Mouse (Mus musculus): ENCODE measurements around the gene Tnfrsf13c. TPM values are rescaled to one million over a fixed set of nuclear protein-coding genes. Genes with fewer than 3 reads are reported as not detected.

The Tnfrsf13c gene
- polyA plus RNA-seq, 1 experiment = 1.9 TPM

DNA sequence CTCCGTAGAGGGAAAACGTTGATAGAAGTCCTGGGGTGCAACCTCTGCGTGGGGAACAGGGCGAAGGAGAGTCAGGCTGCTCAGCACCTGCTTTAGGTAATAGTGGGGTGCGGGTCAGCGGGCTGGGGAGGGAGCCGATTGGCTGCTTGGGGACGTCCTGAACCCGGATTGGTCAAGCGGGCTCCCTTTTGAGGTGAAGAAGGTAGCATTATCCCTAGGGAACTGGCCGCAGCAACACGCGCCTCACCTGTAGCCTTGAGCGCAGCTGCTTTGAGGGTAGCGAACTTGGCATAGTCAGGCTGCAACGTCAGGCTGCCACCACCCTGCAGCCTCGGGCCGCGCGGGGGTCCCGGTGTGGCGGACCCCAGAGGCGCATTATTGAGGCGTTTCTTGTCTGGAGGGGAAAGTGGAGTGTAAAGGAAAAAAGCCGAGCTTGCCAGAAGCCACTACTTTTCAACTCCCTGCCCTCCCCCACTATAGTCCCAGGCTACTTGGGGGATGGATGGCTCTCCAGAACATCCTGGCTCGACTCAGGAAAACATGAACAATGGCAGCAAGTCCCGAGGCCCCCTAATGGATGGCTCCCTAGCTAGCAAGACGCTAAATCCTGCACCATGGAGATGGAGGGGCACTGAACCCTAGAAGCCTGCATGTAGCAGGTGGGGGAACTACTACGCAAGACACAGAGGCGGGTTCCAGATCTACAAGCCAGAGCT is 16.5 kb downstream of the Tnfrsf13c start:
- peaks cover 1% of the 10 kb centered on the region; the same call in 1 of the 2 replicates for H3K27me3 ChIP-seq (ENCODE audit: control insufficient read depth, insufficient read depth, low read length, poor library complexity, severe bottlenecking)
- H3K4me1 ChIP-seq (ENCODE audit: control insufficient read depth, insufficient read depth, low read length) = peaks cover 9% of the 10 kb centered on the region
- no peak overlapping the region for H3K27ac ChIP-seq (ENCODE audit: insufficient read depth, low read length)
- H3K9ac ChIP-seq (ENCODE audit: low read depth, poor library complexity, severe bottlenecking) = peak overlapping the region; percentile 32; the same call in 1 of the 2 replicates
- TF ChIP-seq POLR2A (IDR thresholded peaks at IDR 0.05; ENCODE audit: insufficient read depth, low read length) = no peak
- no peak for TF ChIP-seq CTCF (IDR thresholded peaks at IDR 0.05; ENCODE audit: low read depth, low read length)
- TF ChIP-seq EP300 (IDR thresholded peaks at IDR 0.05; ENCODE audit: insufficient read depth, low read depth, low read length) = no peak
- H3K4me3 ChIP-seq (ENCODE audit: low read depth, low read length) = no peak overlapping the region; the same call in 1 of the 2 replicates
- no peaks in the 10 kb centered on the region; the same call in 1 of the 2 replicates for H3K36me3 ChIP-seq (ENCODE audit: control insufficient read depth, insufficient read depth, low read length, poor library complexity, severe bottlenecking)
- H3K9me3 ChIP-seq (replicated peaks; ENCODE audit: control insufficient read depth, insufficient read depth, low read length, poor library complexity, severe bottlenecking) = no peaks in the 10 kb centered on the region

DNA sequence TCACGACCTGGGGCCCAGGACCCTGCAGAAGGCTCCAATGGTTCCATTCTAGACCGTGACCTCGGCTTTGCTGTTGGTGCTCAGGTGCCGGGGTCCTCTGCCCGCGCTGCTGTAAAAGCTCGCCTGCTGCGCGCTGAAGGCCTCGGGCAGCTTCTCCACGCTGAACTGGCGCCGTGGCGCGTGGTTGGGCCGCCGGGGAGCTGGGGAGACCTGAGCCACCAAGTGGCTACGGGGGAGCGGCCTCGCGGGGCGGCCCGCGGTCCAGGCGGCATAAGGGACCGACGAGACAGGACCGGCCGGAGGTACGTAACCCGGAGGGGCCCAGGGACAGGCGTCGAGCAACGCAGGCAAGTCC is 17.1 kb downstream of the Tnfrsf13c start:
- Histone ChIP-seq H3K9me3 (replicated peaks; ENCODE audit: control insufficient read depth, insufficient read depth, low read length, poor library complexity, severe bottlenecking) (no peaks in the 10 kb centered on the region), H3K9ac (ENCODE audit: low read depth, poor library complexity, severe bottlenecking) (peak overlapping the region; percentile 32; the same call in 1 of the 2 replicates), H3K27me3 (ENCODE audit: control insufficient read depth, insufficient read depth, low read length, poor library complexity, severe bottlenecking) (no peaks in the 10 kb centered on the region; the same call in 1 of the 2 replicates), H3K4me3 (ENCODE audit: low read depth, low read length) (peak overlapping the region; percentile 22), H3K27ac (ENCODE audit: insufficient read depth, low read length) (no peak overlapping the region), H3K4me1 (ENCODE audit: control insufficient read depth, insufficient read depth, low read length) (peaks cover 9% of the 10 kb centered on the region), H3K36me3 (ENCODE audit: control insufficient read depth, insufficient read depth, low read length, poor library complexity, severe bottlenecking) (peaks cover 4% of the 10 kb centered on the region; the same call in 1 of the 2 replicates)
- no peak for TF ChIP-seq CTCF (IDR thresholded peaks at IDR 0.05; ENCODE audit: low read depth, low read length)
- TF ChIP-seq POLR2A (IDR thresholded peaks at IDR 0.05; ENCODE audit: insufficient read depth, low read length) = no peak
- no peak for TF ChIP-seq EP300 (IDR thresholded peaks at IDR 0.05; ENCODE audit: insufficient read depth, low read depth, low read length)

GRCm38 (mm10) chr15:82206365-82207104 is 17.6 kb downstream of the Tnfrsf13c start:
- H3K36me3 ChIP-seq (ENCODE audit: control insufficient read depth, insufficient read depth, low read length, poor library complexity, severe bottlenecking) = peaks cover 6% of the 10 kb centered on the region; the same call in 1 of the 2 replicates
- H3K27me3 ChIP-seq (ENCODE audit: control insufficient read depth, insufficient read depth, low read length, poor library complexity, severe bottlenecking) = no peaks in the 10 kb centered on the region
- TF ChIP-seq CTCF (IDR thresholded peaks at IDR 0.05; ENCODE audit: low read depth, low read length) (no peak), POLR2A (IDR thresholded peaks at IDR 0.05; ENCODE audit: insufficient read depth, low read length) (no peak), EP300 (IDR thresholded peaks at IDR 0.05; ENCODE audit: insufficient read depth, low read depth, low read length) (no peak)
- no peaks in the 10 kb centered on the region for H3K9me3 ChIP-seq (replicated peaks; ENCODE audit: control insufficient read depth, insufficient read depth, low read length, poor library complexity, severe bottlenecking)
- peak overlapping the region; percentile 32; the same call in 1 of the 2 replicates for H3K9ac ChIP-seq (ENCODE audit: low read depth, poor library complexity, severe bottlenecking)
- H3K4me3 ChIP-seq (ENCODE audit: low read depth, low read length) = peak overlapping the region; percentile 22
- no peak overlapping the region for H3K27ac ChIP-seq (ENCODE audit: insufficient read depth, low read length)
- peaks cover 9% of the 10 kb centered on the region for H3K4me1 ChIP-seq (ENCODE audit: control insufficient read depth, insufficient read depth, low read length)

DNA sequence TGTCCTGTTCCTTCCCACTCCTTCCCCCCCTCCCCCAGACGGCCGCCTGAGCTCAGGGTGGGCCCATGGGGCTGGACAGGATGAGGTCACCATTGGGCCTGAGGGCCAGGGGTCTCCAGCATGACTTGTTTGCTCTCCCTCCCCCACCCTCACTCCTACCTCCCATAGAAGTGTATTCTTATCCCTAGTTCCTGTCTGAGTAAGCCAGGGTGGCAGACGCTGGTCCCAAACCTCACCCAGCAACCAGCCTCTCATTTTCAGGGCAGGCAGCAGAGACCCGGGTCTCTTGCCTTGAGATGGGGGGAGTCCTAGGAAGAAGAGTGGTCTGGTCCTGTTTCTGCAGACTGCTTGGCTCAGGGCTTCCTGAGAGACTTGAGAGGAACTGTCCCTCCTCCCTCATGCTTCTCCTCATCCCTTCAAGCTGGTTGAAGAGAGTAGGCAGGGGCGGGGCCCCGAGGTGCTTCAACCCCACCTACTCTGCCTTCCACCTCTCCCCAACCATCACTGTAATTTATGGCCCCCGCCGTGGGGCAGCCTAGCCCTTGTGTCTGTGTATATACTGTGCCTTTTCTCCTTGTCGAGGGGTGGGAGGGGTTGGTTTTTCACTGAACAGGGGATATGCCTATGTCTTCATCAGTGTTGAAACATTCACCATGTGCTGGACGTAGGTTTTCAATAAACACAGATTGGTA is 19.3 kb downstream of the Tnfrsf13c start:
- peaks cover 14% of the 10 kb centered on the region; the same call in 1 of the 2 replicates for H3K36me3 ChIP-seq (ENCODE audit: control insufficient read depth, insufficient read depth, low read length, poor library complexity, severe bottlenecking)
- no peaks in the 10 kb centered on the region for H3K27me3 ChIP-seq (ENCODE audit: control insufficient read depth, insufficient read depth, low read length, poor library complexity, severe bottlenecking)
- no peak overlapping the region for H3K9ac ChIP-seq (ENCODE audit: low read depth, poor library complexity, severe bottlenecking)
- peaks cover 9% of the 10 kb centered on the region for H3K4me1 ChIP-seq (ENCODE audit: control insufficient read depth, insufficient read depth, low read length)
- H3K9me3 ChIP-seq (replicated peaks; ENCODE audit: control insufficient read depth, insufficient read depth, low read length, poor library complexity, severe bottlenecking) = no peaks in the 10 kb centered on the region
- TF ChIP-seq POLR2A (IDR thresholded peaks at IDR 0.05; ENCODE audit: insufficient read depth, low read length) (no peak), EP300 (IDR thresholded peaks at IDR 0.05; ENCODE audit: insufficient read depth, low read depth, low read length) (no peak), CTCF (IDR thresholded peaks at IDR 0.05; ENCODE audit: low read depth, low read length) (no peak)
- no peak overlapping the region for H3K4me3 ChIP-seq (ENCODE audit: low read depth, low read length)
- no peak overlapping the region for H3K27ac ChIP-seq (ENCODE audit: insufficient read depth, low read length)

DNA sequence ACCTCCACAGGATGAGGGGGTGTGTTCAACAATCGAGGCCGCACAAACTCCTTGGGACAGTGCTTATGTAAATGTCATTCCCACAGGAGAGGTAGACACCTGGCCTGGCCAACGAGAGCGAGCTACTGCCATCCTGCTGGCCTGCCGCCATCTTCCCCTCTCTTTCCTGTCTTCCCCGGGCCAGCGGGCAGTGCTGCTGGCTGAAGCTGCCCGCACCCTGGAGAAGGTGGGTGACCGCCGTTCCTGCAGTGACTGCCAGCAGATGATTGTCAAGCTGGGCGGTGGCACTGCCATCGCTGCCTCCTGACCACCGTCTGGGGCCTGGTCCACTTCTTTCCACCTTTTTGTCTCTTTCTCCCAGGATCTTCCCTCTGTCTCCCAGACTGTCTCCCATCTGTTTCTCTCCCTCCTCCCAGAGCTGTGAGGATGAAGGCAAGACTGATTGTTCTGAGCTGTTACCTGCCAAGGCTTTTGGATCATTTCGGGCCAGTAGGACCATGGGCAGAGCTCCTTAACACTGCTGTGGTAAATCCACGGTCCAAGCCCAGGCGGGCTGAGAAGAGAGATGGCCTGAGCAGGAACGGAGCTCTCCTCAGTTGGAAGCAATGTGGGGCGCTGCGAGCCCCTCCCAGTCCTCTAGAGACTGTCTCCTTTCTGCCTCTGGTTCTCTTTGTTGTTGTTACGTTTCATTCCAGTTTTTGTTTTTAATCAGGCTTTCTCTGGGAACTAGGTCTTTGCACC is 20.4 kb downstream of the Tnfrsf13c start:
- no peak overlapping the region for H3K4me3 ChIP-seq (ENCODE audit: low read depth, low read length)
- H3K36me3 ChIP-seq (ENCODE audit: control insufficient read depth, insufficient read depth, low read length, poor library complexity, severe bottlenecking) = peaks cover 18% of the 10 kb centered on the region; the same call in 1 of the 2 replicates
- no peak overlapping the region for H3K9ac ChIP-seq (ENCODE audit: low read depth, poor library complexity, severe bottlenecking)
- no peak for TF ChIP-seq POLR2A (IDR thresholded peaks at IDR 0.05; ENCODE audit: insufficient read depth, low read length)
- no peak for TF ChIP-seq EP300 (IDR thresholded peaks at IDR 0.05; ENCODE audit: insufficient read depth, low read depth, low read length)
- no peak for TF ChIP-seq CTCF (IDR thresholded peaks at IDR 0.05; ENCODE audit: low read depth, low read length)
- no peak overlapping the region for H3K27ac ChIP-seq (ENCODE audit: insufficient read depth, low read length)
- H3K4me1 ChIP-seq (ENCODE audit: control insufficient read depth, insufficient read depth, low read length) = peaks cover 9% of the 10 kb centered on the region
- no peaks in the 10 kb centered on the region for H3K9me3 ChIP-seq (replicated peaks; ENCODE audit: control insufficient read depth, insufficient read depth, low read length, poor library complexity, severe bottlenecking)
- H3K27me3 ChIP-seq (ENCODE audit: control insufficient read depth, insufficient read depth, low read length, poor library complexity, severe bottlenecking) = no peaks in the 10 kb centered on the region
